Mouse (Mus musculus) intestine, embryonic 16.5 days (tissue): ENCODE data around the gene Slc39a5. TPM values are rescaled to one million over a fixed set of nuclear protein-coding genes. Genes with fewer than 3 reads are reported as not detected.

Experiments used
- ATAC-seq: fragments of 200-750 bp; cut with Nextera tagmentation; 2 replicates; pipeline ENCODE4 v1.8.0; 2017; ENCODE audit warnings: moderate TSS enrichment, moderate library complexity
- H3K27ac ChIP-seq: fragments of 300-500 bp; sonication (generic); 2 replicates; pipeline ENCODE4 v1.5.1; 2014; ENCODE audit warnings: mild to moderate bottlenecking, low read length
- H3K27me3 ChIP-seq: fragments of 300-500 bp; sonication (generic); replicated peaks from 2 replicates; pipeline ENCODE4 v1.6.1; 2014; ENCODE audit warnings: low read length, control low read depth, mixed read lengths; ENCODE audit not compliant: control insufficient read depth, insufficient read depth
- H3K36me3 ChIP-seq: fragments of 300-500 bp; sonication (generic); 2 replicates; pipeline ENCODE4 v1.6.1; 2014; ENCODE audit warnings: low read length, control low read depth; ENCODE audit not compliant: control insufficient read depth, insufficient read depth
- H3K4me1 ChIP-seq: fragments of 300-500 bp; sonication (generic); 2 replicates; pipeline ENCODE4 v1.6.1; 2014; ENCODE audit warnings: low read length, control low read depth, mixed read lengths; ENCODE audit not compliant: control insufficient read depth, insufficient read depth
- H3K4me2 ChIP-seq: fragments of 300-500 bp; sonication (generic); 2 replicates; pipeline ENCODE4 v1.6.1; 2014; ENCODE audit warnings: low read depth, low read length, control low read depth
- H3K4me3 ChIP-seq: fragments of 300-500 bp; sonication (generic); 2 replicates; pipeline ENCODE4 v1.5.1; 2014; ENCODE audit warnings: mild to moderate bottlenecking, low read length
- H3K9ac ChIP-seq: fragments of 300-500 bp; sonication (generic); 2 replicates; pipeline ENCODE4 v1.6.1; 2014; ENCODE audit warnings: low read depth, low read length
- H3K9me3 ChIP-seq: fragments of 300-500 bp; sonication (generic); 2 replicates; pipeline ENCODE4 v1.6.1; 2016; ENCODE audit warnings: low read length, control low read depth; ENCODE audit not compliant: control insufficient read depth
- WGBS: fragments of 180-500 bp; shearing (Covaris S2); extraction: QIAGEN DNeasy Blood & Tissue Kit; methylation state at CpG from one replicate; pipeline ENCODE4 v1.1.7; 2014; 5-methylcytosine and 5-hydroxymethylcytosine counted together
- polyA plus RNA-seq: library from polyadenylated mRNA; unstranded; fragments of >200 nt; fragmentation: Nextera tagmentation; extraction: Ambion mirVana; gene quantifications from 2 replicates; pipeline ENCODE4 v1.2.1, GENCODE M21; 2015

Slc39a5 gene
- polyA plus RNA-seq, 1 experiment from 2014 or later, result 207 TPM

DNA sequence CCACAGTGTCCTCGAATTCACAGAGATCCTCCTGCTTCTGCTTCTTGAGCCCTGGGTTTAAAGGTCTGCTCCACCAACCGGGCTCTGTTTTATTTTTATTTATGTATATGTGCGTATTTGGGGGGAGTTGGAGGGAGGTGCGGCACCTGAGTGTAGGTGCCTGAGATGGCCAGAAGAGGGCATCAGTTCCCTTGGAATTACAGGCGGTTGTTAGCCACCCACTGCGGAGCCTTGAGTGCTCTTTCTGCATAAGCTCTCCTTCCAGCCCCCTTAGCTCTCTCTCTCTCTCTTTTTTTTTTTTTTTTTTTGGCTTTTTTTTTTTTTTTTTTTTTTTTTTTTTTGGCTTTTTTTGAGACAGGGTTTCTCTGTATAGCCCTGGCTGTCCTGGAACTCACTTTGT lies 26.6 kb downstream of the Slc39a5 start:
- H3K4me3 ChIP-seq, result no peak overlapping the region
- no peak overlapping the region for H3K27ac ChIP-seq
- no peaks in the 10 kb centered on the region for H3K27me3 ChIP-seq
- H3K4me1 ChIP-seq, result peaks cover 15% of the 10 kb centered on the region
- no peak overlapping the region for H3K9ac ChIP-seq
- ATAC-seq, result no peak
- H3K36me3 ChIP-seq, result no peaks in the 10 kb centered on the region
- WGBS, result 77% methylated on average over 6 of the region's 6 CpGs
- no peaks in the 10 kb centered on the region for H3K9me3 ChIP-seq
- H3K4me2 ChIP-seq, result no peak overlapping the region

DNA sequence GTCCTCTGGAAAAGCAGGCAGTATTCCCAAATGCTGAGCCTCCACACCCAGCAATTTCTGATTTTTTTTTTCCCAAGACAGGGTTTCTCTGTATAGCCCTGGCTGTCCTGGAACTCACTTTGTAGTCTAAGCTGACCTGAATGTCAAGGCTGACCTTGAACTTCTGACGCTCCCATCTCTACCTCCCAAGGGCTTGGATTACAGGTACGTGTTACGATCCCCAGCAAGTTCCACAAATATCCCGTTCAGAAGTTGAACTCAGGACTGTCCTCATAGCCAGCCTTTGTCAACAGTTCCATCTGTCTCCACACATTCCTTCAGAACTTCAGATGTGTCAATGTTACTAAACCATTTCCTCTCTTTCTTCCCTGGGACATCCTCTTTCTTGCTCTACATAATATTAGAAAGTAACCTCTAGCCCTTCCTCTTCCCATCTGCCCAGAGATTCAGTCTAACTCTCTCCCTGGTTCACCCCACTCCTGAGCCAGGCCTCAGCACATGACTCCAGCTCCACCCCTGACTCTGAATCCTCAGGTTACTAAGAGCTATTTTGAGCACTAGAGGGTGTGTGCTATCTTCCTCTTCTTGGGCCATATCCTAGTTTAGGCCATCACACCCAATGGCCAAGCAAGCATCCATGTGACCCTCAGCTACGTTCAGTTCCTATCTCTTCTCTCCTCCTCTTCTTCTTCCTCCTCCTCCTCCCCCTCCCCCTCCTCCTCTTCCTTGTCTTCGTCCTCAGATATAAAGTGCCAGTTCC lies 27.9 kb downstream of the Slc39a5 start:
- Histone ChIP-seq H3K4me2 (no peak overlapping the region), H3K4me1 (peaks cover 6% of the 10 kb centered on the region), H3K36me3 (no peaks in the 10 kb centered on the region), H3K27ac (no peak overlapping the region), H3K9ac (no peak overlapping the region), H3K27me3 (no peaks in the 10 kb centered on the region), H3K9me3 (no peaks in the 10 kb centered on the region), H3K4me3 (no peak overlapping the region)
- ATAC-seq, result no peak
- WGBS, result 75% methylated on average over 6 of the region's 6 CpGs

DNA sequence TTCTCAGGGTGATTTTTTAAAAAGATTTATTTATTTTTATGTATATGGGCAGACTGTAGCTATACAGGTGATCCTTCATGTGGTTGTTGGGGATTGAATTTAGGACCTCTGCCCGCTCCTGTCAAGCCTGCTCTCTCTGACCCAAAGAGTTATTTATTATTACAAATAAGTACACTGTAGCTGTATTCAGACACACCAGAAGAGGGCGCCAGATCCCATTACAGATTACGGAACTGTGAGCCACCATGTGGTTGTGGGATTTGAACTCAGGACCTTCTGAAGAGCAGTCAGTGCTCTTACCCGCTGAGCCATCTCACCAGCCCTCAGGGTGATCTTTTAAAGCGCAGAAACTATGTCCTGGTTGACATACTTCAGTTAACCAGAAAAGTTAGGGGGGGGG lies 28.9 kb downstream of the Slc39a5 start:
- 81% methylated on average over 5 of the region's 5 CpGs for WGBS
- H3K4me2 ChIP-seq, result no peak overlapping the region
- H3K27me3 ChIP-seq, result no peaks in the 10 kb centered on the region
- peaks cover 6% of the 10 kb centered on the region; the same call in 1 of the 2 replicates for H3K4me1 ChIP-seq
- H3K9ac ChIP-seq, result no peak overlapping the region
- no peak for ATAC-seq
- no peaks in the 10 kb centered on the region for H3K36me3 ChIP-seq
- no peaks in the 10 kb centered on the region for H3K9me3 ChIP-seq
- no peak overlapping the region for H3K27ac ChIP-seq
- no peak overlapping the region for H3K4me3 ChIP-seq

DNA sequence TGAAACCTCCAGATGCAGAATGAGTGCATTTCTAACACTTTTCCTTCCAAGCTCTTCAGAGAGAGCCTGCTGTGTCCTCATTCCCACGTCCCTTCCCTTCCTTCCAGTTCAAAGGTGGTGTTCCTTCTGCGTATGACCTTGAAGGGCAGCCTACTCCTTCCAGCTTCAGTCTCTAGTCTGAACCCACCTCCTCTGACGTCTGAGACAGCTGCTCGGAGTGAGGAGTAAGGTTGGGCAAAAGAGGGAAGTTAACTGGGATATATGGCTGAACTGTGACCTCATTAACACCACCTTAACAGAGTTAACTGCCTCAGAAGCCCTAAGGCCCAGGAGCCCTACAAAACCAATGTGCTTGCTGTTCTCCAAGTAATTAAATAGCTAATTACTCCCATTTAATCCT lies 30.4 kb downstream of the Slc39a5 start:
- peak; percentile 21; the same call in 1 of the 2 replicates for ATAC-seq
- Histone ChIP-seq H3K4me2 (no peak overlapping the region), H3K27me3 (no peaks in the 10 kb centered on the region), H3K27ac (peak overlapping the region; percentile 66), H3K36me3 (no peaks in the 10 kb centered on the region), H3K9me3 (no peaks in the 10 kb centered on the region), H3K4me3 (no peak overlapping the region), H3K9ac (0 out of 2 replicates have a peak overlapping the region, but pooled peaks have one; percentile 16), H3K4me1 (peaks cover 6% of the 10 kb centered on the region; the same call in 1 of the 2 replicates)
- WGBS, result 41% methylated on average over 4 of the region's 4 CpGs

DNA sequence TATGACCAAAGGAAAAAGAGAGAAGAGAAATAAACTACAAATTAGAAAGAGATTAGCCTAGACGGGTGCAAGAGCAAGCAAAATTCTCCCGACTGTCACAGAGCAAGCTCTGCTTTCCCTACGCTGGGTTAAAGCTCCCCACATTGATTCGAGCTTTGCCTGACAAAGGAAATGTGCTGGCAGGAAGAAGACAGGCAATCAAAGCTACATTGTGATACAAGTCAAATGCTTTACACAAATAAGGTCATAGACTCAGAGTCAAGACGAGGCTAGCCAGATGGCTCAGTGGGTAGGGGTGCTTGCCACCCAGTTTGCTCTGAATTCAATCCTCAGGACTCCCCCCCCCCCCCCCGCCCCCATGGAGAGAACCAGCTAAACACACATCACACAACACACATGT lies 31.0 kb downstream of the Slc39a5 start:
- no peak overlapping the region for H3K4me3 ChIP-seq
- H3K4me2 ChIP-seq, result no peak overlapping the region
- peaks cover 6% of the 10 kb centered on the region; the same call in 1 of the 2 replicates for H3K4me1 ChIP-seq
- ATAC-seq, result no peak
- no peaks in the 10 kb centered on the region for H3K27me3 ChIP-seq
- H3K9me3 ChIP-seq, result no peaks in the 10 kb centered on the region
- no peaks in the 10 kb centered on the region for H3K36me3 ChIP-seq
- no peak overlapping the region for H3K9ac ChIP-seq
- H3K27ac ChIP-seq, result peak overlapping the region; percentile 66; the same call in 1 of the 2 replicates
- 57% methylated on average over 6 of the region's 6 CpGs for WGBS

DNA sequence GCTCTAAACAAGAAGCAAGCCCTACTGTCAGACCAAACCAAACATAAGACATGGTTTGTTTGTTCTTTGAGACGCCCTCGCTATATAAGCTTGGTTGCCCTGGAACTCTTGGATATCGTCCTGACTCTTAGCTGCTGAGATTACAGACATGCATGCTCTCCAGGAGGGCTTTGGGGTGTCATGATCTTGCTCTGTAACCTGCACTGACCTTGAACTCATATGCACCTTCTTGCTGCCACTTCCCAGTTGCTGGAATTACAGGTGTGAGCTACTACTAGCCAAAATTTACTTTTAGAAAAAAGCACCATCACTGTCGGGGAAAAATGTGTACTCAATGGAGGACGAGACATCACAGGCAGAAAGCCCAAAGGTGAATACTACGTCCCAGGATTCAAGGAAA lies 31.4 kb downstream of the Slc39a5 start:
- no peak for ATAC-seq
- no peaks in the 10 kb centered on the region for H3K27me3 ChIP-seq
- H3K9me3 ChIP-seq, result no peaks in the 10 kb centered on the region
- 67% methylated on average over 6 of the region's 6 CpGs for WGBS
- H3K4me3 ChIP-seq, result peak overlapping the region; percentile 72; the same call in 1 of the 2 replicates
- peak overlapping the region; percentile 76 for H3K9ac ChIP-seq
- peak overlapping the region; percentile 91 for H3K27ac ChIP-seq
- H3K36me3 ChIP-seq, result no peaks in the 10 kb centered on the region
- H3K4me2 ChIP-seq, result peak overlapping the region; percentile 88
- H3K4me1 ChIP-seq, result peaks cover 6% of the 10 kb centered on the region; the same call in 1 of the 2 replicates

DNA sequence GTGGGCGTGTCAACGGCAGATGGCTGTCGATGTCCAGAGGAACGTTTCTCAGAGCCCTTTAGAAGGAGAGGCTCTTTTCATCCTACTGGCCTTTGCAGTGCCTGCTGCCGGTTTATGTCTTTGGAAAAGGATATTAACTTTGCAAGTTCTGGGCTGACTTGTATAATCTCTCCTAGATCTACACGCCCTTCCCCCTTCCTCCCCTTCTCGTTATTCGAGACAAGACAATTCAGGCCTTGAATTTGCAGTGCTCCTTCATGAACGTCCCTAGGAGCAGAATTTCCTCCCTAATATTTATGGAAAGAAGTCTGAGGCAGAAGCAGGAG lies 31.8 kb downstream of the Slc39a5 start:
- WGBS, result 4% methylated on average over 9 of the region's 9 CpGs
- Histone ChIP-seq H3K27me3 (no peaks in the 10 kb centered on the region), H3K27ac (peak overlapping the region; percentile 91), H3K4me3 (peak overlapping the region; percentile 72), H3K36me3 (no peaks in the 10 kb centered on the region), H3K9ac (peak overlapping the region; percentile 76), H3K4me2 (peak overlapping the region; percentile 88), H3K4me1 (peaks cover 6% of the 10 kb centered on the region; the same call in 1 of the 2 replicates), H3K9me3 (no peaks in the 10 kb centered on the region)
- no peak for ATAC-seq

DNA sequence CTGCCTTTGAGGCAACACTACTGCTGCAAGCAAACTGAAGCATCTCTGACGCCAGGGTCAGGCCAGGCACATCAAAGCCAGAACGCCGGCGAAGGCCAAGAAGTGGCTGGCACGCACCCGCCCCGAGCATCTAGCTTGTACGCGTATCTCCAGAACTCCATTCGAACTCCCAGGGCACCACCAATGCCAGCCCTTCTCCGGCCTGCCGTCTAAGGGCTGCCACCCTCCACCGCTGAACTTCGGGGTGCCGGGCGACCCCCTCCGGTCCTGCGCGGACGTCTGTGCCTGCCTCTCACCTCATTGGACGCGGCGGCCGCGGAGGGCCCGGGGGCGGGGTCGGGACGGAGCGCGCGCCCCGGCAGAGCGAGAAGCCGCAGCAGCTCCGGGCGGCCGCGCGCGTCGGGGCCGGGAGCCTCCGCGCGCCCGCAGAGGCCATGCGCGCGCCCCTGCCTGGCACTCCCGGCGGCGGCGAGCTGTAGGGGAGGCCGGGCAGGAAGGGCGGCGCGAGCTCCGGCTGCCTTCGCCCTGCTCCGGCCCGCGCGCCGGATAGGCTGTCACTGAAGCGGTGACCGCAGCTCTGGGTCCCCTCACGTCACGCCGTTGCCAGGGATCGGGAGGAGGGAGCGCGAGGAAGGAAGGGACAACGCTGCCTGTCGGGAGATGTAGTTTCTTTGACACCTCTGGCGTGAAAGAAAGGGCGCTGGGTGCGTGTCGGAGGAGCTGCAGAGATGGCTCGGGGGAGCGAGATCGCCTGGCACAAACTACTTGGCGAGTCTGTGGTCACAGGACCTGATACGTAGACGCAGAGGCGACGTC lies 32.4 kb downstream of the Slc39a5 start, which contains the start of gene Coq10a:
Coq10a (minus strand) TSS at position 596 of the 816 bp plus-strand sequence.
- Histone ChIP-seq H3K27me3 (no peaks in the 10 kb centered on the region), H3K4me2 (peak within 1 kb of the TSS; percentile 88), H3K9me3 (no peaks in the 10 kb centered on the region), H3K36me3 (no peaks in the 10 kb centered on the region), H3K4me3 (peak within 1 kb of the TSS; percentile 72), H3K27ac (peak within 1 kb of the TSS; percentile 91), H3K4me1 (peaks cover 6% of the 10 kb centered on the region; the same call in 1 of the 2 replicates), H3K9ac (peak within 1 kb of the TSS; percentile 76)
- under 1% methylated on average over 87 of the region's 87 CpGs for WGBS
- ATAC-seq, result peak; percentile 93

DNA sequence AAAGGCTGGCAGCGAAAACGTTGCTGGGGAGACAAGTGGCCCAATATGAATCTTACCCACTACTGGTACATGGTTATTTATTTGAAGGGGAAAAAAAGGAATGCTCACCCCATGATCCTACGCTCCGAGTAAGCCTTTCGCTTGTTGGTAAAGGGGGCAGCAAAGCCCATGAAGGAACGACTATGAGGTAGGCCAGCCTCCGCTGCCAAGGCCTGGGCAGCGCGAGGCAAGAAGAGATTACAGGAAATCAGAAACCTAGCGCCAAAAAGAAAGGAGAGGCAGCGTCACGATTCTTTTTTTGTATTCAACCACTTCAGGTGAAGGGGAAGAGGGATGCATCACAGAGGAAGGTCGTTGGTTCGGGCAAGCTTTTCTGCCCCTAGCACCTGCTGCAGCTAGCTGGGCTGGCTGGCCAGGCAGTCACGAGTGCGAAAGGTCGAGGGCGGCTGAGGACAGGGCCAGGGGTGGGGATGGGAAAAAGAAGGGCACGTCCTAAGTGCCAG lies 33.1 kb downstream of the Slc39a5 start:
- Histone ChIP-seq H3K9ac (peak overlapping the region; percentile 76), H3K4me3 (peak overlapping the region; percentile 72), H3K4me2 (peak overlapping the region; percentile 88), H3K27ac (peak overlapping the region; percentile 91), H3K27me3 (no peaks in the 10 kb centered on the region), H3K36me3 (no peaks in the 10 kb centered on the region), H3K9me3 (no peaks in the 10 kb centered on the region), H3K4me1 (peaks cover 6% of the 10 kb centered on the region; the same call in 1 of the 2 replicates)
- WGBS, result 19% methylated on average over 19 of the region's 19 CpGs
- ATAC-seq, result no peak; the same call in 1 of the 2 replicates
